Mouse (Mus musculus): ENCODE measurements around the gene Rabl3.

- TF ChIP-seq CTCF (IDR thresholded peaks at IDR 0.05; ENCODE audit: extremely low read depth, insufficient read depth, insufficient read length, insufficient replicate concordance) (no peak), POLR2A (IDR thresholded peaks at IDR 0.05; ENCODE audit: low read depth, low read length) (no peak)
These were observed 25.0 kb upstream of the Rabl3 start for GRCm38 (mm10) chr16:37514644-37515043.
